Mouse (Mus musculus) stomach, postnatal 0 days (tissue): ENCODE measurements around the gene Mcm10.

Experiments
- CTCF ChIP-seq: IDR thresholded peaks from 2 replicates; pipeline ENCODE4 v1.5.1; 2016; ENCODE audit warnings: antibody characterized with exemption, low read depth, mild to moderate bottlenecking, moderate library complexity
- EP300 ChIP-seq: optimal IDR thresholded peaks from 2 replicates; pipeline ENCODE3; 2016; ENCODE audit warnings: antibody characterized with exemption

DNA sequence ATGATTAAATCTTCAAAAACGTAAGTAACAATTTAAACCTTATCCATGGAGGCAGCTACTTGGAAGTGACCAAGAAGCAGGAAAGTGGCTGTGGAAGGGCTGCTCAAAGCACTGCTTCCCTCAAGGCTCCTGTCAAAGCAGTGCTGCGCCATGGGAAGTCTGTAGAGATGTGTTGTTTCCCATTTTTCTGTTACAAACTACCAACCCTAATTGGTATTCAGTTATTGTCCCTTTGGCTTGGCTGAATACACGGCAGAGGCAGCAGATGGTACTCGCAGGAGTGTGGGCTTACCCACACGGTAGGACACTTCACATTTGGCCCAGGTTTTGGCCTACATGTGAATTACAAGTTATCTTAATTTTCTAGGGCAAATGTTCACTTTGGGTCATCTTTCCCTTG is 25.7 kb upstream of the Mcm10 start:
- TF ChIP-seq CTCF: no peak
- no peak for TF ChIP-seq EP300
